Mouse (Mus musculus) heart, embryonic 13.5 days (tissue): Measurements from ENCODE around the gene Bcas2. TPM values are rescaled to one million over a fixed set of nuclear protein-coding genes. Genes with fewer than 3 reads are reported as not detected.
"Not testable (repeated sequence)": the region's sequence is repeated elsewhere in the genome, so short reads cannot be mapped to it uniquely, and the experiment has no call there.

Source experiments
- ATAC-seq: fragments of 200-750 bp; cut with Nextera tagmentation; 2 replicates; pipeline ENCODE4 v1.8.0; 2017; ENCODE audit warnings: moderate TSS enrichment; ENCODE audit not compliant: insufficient number of reproducible peaks, low FRiP score, low TSS enrichment; ENCODE audit errors: extremely low read depth
- H3K27ac ChIP-seq: fragments of 300-500 bp; sonication (generic); replicated peaks from 2 replicates; pipeline ENCODE4 v1.5.1; 2015; ENCODE audit warnings: moderate library complexity, mild to moderate bottlenecking, inconsistent platforms
- H3K27me3 ChIP-seq: fragments of 300-500 bp; sonication (generic); replicated peaks from 2 replicates; pipeline ENCODE4 v1.6.1; 2015; ENCODE audit warnings: mild to moderate bottlenecking, inconsistent platforms
- H3K36me3 ChIP-seq: fragments of 300-500 bp; sonication (generic); 2 replicates; pipeline ENCODE4 v1.6.1; 2015; ENCODE audit warnings: mild to moderate bottlenecking, inconsistent platforms
- H3K4me1 ChIP-seq: fragments of 300-500 bp; sonication (generic); 2 replicates; pipeline ENCODE4 v1.6.1; 2015; ENCODE audit warnings: inconsistent platforms
- H3K4me2 ChIP-seq: fragments of 300-500 bp; sonication (generic); 2 replicates; pipeline ENCODE4 v1.6.1; 2015; ENCODE audit warnings: inconsistent platforms, mild to moderate bottlenecking, moderate library complexity
- H3K4me3 ChIP-seq: fragments of 300-500 bp; sonication (generic); 2 replicates; pipeline ENCODE4 v1.5.1; 2015; ENCODE audit warnings: moderate library complexity, mild to moderate bottlenecking, inconsistent platforms
- H3K9ac ChIP-seq: fragments of 300-500 bp; sonication (generic); 2 replicates; pipeline ENCODE4 v1.6.1; 2015; ENCODE audit warnings: inconsistent platforms, mild to moderate bottlenecking, moderate library complexity
- H3K9me3 ChIP-seq: fragments of 300-500 bp; sonication (generic); 2 replicates; pipeline ENCODE4 v1.6.1; 2016; ENCODE audit warnings: inconsistent platforms
- WGBS: fragments of 180-500 bp; shearing (Covaris S2); methylation state at CpG from one replicate; pipeline ENCODE4 v1.1.7; 2015; ENCODE audit warnings: mixed read lengths; 5-methylcytosine and 5-hydroxymethylcytosine counted together
- polyA plus RNA-seq: library from polyadenylated mRNA; unstranded; fragments of >200 nt; fragmentation: Nextera tagmentation; extraction: Ambion mirVana; gene quantifications from 2 replicates; pipeline ENCODE4 v1.2.1, GENCODE M21; 2015

The Bcas2 gene
- polyA plus RNA-seq, 1 experiment from 2014 or later = 121 TPM

DNA sequence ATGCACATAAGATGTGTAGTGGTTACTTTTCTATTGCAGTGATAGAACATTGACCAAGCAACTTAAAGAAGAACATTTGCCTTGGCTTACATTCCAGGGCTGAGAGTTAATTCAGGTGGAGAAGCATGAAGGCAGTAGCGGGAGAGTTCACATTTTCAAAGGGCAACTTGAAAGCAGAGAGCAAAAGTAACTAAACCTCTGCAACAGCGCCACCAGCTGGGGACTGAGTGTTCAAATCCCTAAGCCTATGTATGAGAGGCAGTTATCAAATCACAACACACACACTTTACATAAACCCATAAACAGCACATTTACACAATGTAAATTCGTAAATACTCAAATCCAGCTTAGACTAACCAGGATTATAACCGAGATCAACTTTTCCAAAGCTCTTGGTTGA, 1.7 kb upstream of the Bcas2 start:
- Histone ChIP-seq H3K27ac (no peak overlapping the region), H3K36me3 (peaks cover 44% of the 10 kb centered on the region), H3K4me3 (no peak overlapping the region), H3K9ac (no peak overlapping the region), H3K4me1 (peaks cover 17% of the 10 kb centered on the region), H3K9me3 (no peaks in the 10 kb centered on the region), H3K4me2 (no peak overlapping the region), H3K27me3 (no peaks in the 10 kb centered on the region)
- 16% methylated on average over 4 of the region's 4 CpGs for WGBS
- no peak for ATAC-seq

- Histone ChIP-seq H3K4me2 (peak overlapping the region; percentile 90), H3K9ac (peak overlapping the region; percentile 94), H3K4me3 (peak overlapping the region; percentile 92), H3K27me3 (no peaks in the 10 kb centered on the region), H3K27ac (no peak overlapping the region), H3K9me3 (no peaks in the 10 kb centered on the region), H3K36me3 (peaks cover 50% of the 10 kb centered on the region), H3K4me1 (peaks cover 17% of the 10 kb centered on the region)
- WGBS = 57% methylated on average over 5 of the region's 5 CpGs
- no peak for ATAC-seq
These were observed 1.2 kb downstream of the Bcas2 start for GRCm38 (mm10) chr3:103172615-103173014.

DNA sequence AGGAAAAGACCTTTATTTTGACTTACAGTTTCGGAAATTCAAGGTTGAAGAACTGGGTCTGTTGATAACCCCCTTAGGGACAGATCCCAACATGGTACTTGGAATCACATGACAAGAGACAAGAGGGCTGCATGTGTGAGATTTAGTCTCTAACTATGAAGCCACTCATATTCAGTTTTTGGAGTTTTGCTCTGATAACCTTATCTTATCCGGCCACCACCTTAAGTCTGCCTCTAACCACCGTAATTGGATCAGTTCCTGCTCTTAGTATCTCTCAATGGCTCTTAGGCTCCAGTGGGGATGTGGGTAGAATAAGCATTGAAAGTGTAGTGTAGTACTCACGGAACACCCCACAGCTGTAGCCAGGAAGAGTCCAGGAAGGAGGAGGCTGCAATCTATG, 5.3 kb downstream of the Bcas2 start:
- Histone ChIP-seq H3K4me2 (no peak overlapping the region), H3K9me3 (no peaks in the 10 kb centered on the region), H3K36me3 (peaks cover 65% of the 10 kb centered on the region), H3K27me3 (no peaks in the 10 kb centered on the region), H3K4me1 (peaks cover 12% of the 10 kb centered on the region), H3K27ac (no peak overlapping the region), H3K4me3 (no peak overlapping the region), H3K9ac (no peak overlapping the region)
- no peak for ATAC-seq
- 67% methylated on average over 4 of the region's 4 CpGs for WGBS

DNA sequence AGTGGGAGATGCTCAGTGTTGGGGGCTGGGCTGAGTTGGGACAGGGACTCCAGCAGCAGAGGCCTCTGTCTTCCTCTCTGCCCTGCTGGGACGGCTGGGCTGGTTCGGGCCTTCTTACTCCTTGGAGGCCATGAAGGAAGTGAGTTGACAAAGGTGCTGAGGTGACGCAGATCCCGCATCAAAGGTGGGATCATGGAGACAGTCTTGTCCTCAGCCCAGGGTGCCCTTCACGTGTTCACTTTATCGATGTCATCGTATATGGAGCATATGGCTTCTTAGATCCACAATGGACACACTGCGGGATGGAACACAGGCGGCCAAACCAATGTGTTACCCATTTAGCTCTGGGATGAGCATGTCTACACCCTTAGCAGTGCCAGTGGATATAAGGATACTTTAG, 8.1 kb downstream of the Bcas2 start:
- no peaks in the 10 kb centered on the region for H3K9me3 ChIP-seq
- no peak overlapping the region for H3K9ac ChIP-seq
- H3K27ac ChIP-seq = no peak overlapping the region
- H3K36me3 ChIP-seq = peaks cover 50% of the 10 kb centered on the region
- H3K4me1 ChIP-seq = no peaks in the 10 kb centered on the region
- no peaks in the 10 kb centered on the region for H3K27me3 ChIP-seq
- WGBS = 90% methylated on average over 9 of the region's 9 CpGs
- no peak overlapping the region for H3K4me3 ChIP-seq
- no peak for ATAC-seq
- no peak overlapping the region for H3K4me2 ChIP-seq

- Histone ChIP-seq H3K9me3 (no peaks in the 10 kb centered on the region), H3K27ac (no peak overlapping the region), H3K36me3 (peaks cover 36% of the 10 kb centered on the region), H3K4me1 (no peaks in the 10 kb centered on the region), H3K27me3 (no peaks in the 10 kb centered on the region), H3K4me3 (no peak overlapping the region), H3K9ac (no peak overlapping the region), H3K4me2 (no peak overlapping the region)
- no peak for ATAC-seq
- WGBS = 44% methylated on average over 4 of the region's 4 CpGs
These were observed 9.7 kb downstream of the Bcas2 start for GRCm38 (mm10) chr3:103181171-103181570.

- Histone ChIP-seq H3K27me3 (no peaks in the 10 kb centered on the region), H3K9ac (no peak overlapping the region), H3K36me3 (peaks cover 19% of the 10 kb centered on the region), H3K4me3 (no peak overlapping the region), H3K9me3 (no peaks in the 10 kb centered on the region), H3K4me2 (no peak overlapping the region), H3K4me1 (no peaks in the 10 kb centered on the region), H3K27ac (no peak overlapping the region)
- WGBS = 71% methylated on average over 14 of the region's 14 CpGs
- ATAC-seq = no peak
These were observed 11.4 kb downstream of the Bcas2 start for GRCm38 (mm10) chr3:103182821-103183220.

- not testable (repeated sequence) for ATAC-seq, H3K36me3 ChIP-seq, H3K4me2 ChIP-seq, H3K27ac ChIP-seq, H3K4me3 ChIP-seq, H3K4me1 ChIP-seq, H3K27me3 ChIP-seq, H3K9me3 ChIP-seq, H3K9ac ChIP-seq
These were observed 13.0 kb downstream of the Bcas2 start for GRCm38 (mm10) chr3:103184467-103184866.

- Histone ChIP-seq H3K36me3 (no peaks in the 10 kb centered on the region), H3K4me2 (no peak overlapping the region), H3K4me1 (no peaks in the 10 kb centered on the region), H3K27me3 (no peaks in the 10 kb centered on the region), H3K27ac (no peak overlapping the region), H3K4me3 (no peak overlapping the region), H3K9me3 (peaks cover 4% of the 10 kb centered on the region; the same call in 1 of the 2 replicates), H3K9ac (no peak overlapping the region)
- no peak for ATAC-seq
- 56% methylated on average over 5 of the region's 5 CpGs for WGBS
These were observed 17.0 kb downstream of the Bcas2 start for GRCm38 (mm10) chr3:103188451-103188850.

GRCm38 (mm10) chr3:103188856-103189255, 17.4 kb downstream of the Bcas2 start:
- H3K4me2 ChIP-seq = no peak overlapping the region
- H3K27me3 ChIP-seq = no peaks in the 10 kb centered on the region
- no peaks in the 10 kb centered on the region for H3K36me3 ChIP-seq
- no peak overlapping the region for H3K4me3 ChIP-seq
- no peak overlapping the region for H3K27ac ChIP-seq
- peaks cover 8% of the 10 kb centered on the region for H3K9me3 ChIP-seq
- no peak overlapping the region for H3K9ac ChIP-seq
- H3K4me1 ChIP-seq = no peaks in the 10 kb centered on the region
- WGBS = 95% methylated on average over 2 of the region's 2 CpGs
- no peak for ATAC-seq

DNA sequence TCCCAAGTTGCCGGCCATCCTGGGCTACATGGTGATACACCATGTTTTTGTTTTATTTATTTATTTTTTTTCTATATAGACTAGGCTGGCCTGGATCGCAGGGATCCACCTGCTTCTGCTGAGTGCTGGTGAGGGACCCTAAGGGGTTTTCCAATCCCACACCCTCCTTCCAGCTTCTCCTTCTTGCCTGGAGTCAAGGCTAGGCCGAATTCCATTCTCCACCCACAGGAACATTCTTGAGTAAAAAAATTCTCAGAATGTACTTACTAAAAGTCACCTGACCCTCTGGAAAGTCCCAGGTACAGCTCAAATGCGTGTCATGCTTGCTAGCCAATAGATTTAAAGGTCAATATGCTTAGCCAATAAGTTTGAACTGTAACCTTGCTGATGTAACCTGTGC, 20.7 kb downstream of the Bcas2 start:
- WGBS = 81% methylated on average over 4 of the region's 4 CpGs
- H3K4me3 ChIP-seq = no peak overlapping the region
- H3K36me3 ChIP-seq = no peaks in the 10 kb centered on the region
- H3K9me3 ChIP-seq = peaks cover 11% of the 10 kb centered on the region
- H3K4me1 ChIP-seq = peaks cover 9% of the 10 kb centered on the region
- ATAC-seq = no peak
- no peak overlapping the region for H3K9ac ChIP-seq
- H3K27me3 ChIP-seq = no peaks in the 10 kb centered on the region
- H3K27ac ChIP-seq = no peak overlapping the region
- no peak overlapping the region for H3K4me2 ChIP-seq

- Histone ChIP-seq H3K27me3 (no peaks in the 10 kb centered on the region), H3K9me3 (peaks cover 11% of the 10 kb centered on the region), H3K4me1 (peaks cover 9% of the 10 kb centered on the region), H3K9ac (no peak overlapping the region), H3K4me2 (no peak overlapping the region), H3K36me3 (no peaks in the 10 kb centered on the region), H3K4me3 (no peak overlapping the region), H3K27ac (no peak overlapping the region)
- 61% methylated on average over 1 of the region's 1 CpGs for WGBS
- ATAC-seq = no peak
These were observed 21.7 kb downstream of the Bcas2 start for GRCm38 (mm10) chr3:103193186-103193585.

- 34% methylated on average over 7 of the region's 7 CpGs for WGBS
- Histone ChIP-seq H3K9ac (no peak overlapping the region), H3K9me3 (peaks cover 17% of the 10 kb centered on the region), H3K36me3 (no peaks in the 10 kb centered on the region), H3K4me3 (no peak overlapping the region), H3K4me2 (no peak overlapping the region), H3K4me1 (peaks cover 16% of the 10 kb centered on the region), H3K27me3 (no peaks in the 10 kb centered on the region), H3K27ac (no peak overlapping the region)
- ATAC-seq = no peak; the same call in 1 of the 2 replicates
These were observed 24.9 kb downstream of the Bcas2 start for GRCm38 (mm10) chr3:103196320-103196823.
